Mouse (Mus musculus) c-Kit-positive CD71-positive TER-119-positive erythroid progenitor cells, embryonic 14.5 days (primary cell): ENCODE data around the gene a.

Experiments
- DNase-seq: peaks from one replicate; pipeline ENCODE4 v3.0.0-alpha.2; 2013; ENCODE audit warnings: low spot score

a gene

DNA sequence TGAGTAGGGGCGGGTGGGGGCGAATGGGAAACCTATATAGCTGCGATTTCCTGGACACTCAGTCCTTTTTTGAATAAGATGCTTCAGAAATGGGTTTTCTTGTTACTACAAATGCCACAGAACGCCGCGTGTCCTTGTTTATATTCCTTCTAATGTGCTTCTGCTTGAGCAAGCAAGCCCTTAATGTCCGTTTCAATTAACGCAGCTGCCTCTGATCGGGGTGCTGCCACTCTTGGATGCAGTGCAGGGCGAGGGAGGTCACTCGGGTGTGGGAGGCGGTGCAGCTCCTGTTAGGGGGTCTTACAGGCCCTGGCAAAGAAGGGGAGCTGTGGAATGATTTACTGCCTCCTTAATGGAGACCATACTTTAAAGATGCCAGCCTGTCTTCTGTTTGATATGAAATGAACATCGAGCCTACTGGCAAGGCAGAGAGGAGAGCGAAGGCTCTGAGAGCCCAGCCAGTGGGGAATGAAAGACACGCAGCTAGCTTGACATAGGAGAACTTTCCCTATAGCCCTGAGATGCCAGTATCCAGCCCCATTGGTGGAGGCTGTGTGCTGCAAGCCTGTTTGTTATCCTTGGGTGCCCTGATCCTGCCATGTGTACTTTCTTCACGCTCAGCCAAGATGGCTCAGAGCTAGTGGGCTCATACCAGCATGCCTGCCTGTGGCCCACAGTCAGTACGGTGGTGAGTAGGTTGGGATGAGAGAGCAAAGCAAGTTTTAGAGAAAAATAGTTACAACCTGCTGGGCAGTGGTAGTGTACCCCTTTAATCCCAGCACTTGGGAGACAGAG lies 8.1 kb upstream of the a start:
- no peak for DNase-seq

DNA sequence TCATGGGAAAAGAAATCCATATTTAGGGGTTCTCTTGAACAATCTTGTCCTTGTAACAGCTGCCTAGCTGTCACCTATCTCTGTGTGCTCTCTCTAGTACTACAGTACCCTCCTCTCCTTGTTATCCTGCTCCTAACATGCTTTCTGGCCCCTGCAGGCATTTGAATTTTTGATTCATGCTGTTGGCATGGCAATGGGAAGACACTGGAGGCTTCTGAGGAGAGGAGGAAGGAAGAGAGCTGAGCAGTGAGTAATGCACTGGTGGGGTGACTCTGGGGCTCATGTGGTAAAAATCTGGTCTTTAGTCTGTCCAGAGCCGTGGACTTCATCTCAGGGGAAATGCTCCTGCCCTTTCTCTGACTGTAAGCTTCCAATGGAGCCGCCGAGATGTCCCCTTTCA lies 5.9 kb upstream of the a start:
- no peak for DNase-seq

DNA sequence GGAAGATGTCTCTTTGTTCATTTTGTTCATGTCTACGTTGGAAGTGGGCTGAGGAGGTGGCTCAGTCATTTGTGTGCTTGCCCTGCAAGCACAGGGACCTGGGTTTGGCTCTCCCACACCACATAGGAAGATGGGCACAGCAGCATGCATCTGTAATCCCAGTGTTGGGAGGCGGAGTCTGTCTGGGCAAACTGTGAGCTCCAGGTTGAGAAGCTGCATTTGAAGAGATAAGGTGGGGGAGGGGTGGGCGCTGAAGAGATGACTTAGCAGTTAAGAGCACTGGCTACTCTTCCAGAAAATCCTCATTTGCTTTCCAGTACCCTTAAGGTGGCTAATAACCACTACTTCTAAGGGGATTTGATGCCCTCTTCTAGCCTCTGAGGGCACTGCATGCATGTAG lies 5.0 kb upstream of the a start:
- DNase-seq = peak; percentile 90

DNA sequence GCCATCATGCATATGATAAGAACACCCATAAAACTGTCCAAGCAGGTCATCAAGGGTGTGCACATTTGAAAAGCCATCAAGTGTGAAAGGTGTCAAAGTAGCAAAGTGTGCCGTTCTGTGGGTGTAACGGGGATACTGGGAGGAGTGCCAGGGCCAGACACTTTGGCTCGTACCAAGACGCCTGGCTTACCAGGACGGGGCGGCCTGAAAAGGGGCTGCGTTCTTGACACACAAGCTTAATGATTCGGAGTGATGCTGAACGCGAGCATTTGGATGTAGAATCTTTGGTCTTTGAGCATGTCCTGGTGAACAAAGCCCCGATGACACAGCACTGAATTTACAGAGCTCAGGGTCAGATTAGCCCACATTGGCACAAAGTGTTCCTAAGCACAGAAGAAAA lies 4.4 kb upstream of the a start:
- DNase-seq = no peak

DNA sequence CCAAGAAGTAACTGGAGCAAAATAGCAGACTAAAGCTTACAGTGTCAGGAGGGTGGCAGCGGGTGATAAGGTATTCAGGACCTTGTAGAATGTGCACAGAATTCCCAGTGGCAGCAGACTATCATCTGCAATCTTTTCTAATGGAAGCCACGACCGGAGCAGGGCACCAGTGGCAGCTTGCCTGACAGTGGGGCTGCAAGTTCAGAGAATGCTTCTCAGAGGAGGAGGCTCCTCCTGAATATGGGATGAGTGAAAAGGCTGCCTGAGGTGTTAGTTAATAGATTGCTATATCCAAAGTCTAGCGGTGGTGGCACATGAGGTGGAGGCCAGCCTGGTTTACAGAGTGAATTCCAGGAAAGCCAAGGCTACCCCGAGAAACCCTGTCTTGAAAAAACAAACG lies 1.8 kb upstream of the a start:
- no peak for DNase-seq

DNA sequence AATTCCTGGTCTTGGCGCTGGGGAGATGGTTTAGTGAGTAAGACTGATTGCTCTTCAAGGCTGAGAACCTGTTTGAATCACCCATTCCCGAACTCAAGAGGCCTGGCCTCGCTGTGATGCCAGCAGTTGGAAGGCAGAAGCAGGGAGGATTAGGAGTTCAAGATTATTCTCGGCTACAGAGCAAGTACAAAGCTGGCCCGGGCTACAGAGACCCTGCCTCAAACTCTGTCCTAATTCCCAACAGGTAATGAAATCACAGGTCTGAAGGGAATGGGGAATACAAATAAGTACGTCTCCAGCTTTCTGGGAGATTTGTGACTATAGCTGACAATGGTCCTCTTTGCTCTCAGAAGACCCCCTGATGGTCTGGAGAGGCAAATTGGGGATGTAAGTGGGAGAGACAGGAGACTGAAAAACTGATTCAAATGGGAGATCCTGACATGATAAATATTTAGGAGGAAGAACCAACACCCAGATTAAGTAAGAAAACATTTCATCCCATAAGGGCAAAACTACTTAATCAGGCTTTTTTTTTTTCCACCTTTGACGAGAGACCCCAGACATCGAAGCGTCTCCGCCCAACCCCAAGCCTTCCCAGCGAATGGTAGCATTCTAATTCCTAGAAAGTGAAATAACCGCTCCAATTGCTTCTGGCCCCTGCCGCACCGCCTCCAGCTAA lies 1.1 kb upstream of the a start:
- DNase-seq = no peak

DNA sequence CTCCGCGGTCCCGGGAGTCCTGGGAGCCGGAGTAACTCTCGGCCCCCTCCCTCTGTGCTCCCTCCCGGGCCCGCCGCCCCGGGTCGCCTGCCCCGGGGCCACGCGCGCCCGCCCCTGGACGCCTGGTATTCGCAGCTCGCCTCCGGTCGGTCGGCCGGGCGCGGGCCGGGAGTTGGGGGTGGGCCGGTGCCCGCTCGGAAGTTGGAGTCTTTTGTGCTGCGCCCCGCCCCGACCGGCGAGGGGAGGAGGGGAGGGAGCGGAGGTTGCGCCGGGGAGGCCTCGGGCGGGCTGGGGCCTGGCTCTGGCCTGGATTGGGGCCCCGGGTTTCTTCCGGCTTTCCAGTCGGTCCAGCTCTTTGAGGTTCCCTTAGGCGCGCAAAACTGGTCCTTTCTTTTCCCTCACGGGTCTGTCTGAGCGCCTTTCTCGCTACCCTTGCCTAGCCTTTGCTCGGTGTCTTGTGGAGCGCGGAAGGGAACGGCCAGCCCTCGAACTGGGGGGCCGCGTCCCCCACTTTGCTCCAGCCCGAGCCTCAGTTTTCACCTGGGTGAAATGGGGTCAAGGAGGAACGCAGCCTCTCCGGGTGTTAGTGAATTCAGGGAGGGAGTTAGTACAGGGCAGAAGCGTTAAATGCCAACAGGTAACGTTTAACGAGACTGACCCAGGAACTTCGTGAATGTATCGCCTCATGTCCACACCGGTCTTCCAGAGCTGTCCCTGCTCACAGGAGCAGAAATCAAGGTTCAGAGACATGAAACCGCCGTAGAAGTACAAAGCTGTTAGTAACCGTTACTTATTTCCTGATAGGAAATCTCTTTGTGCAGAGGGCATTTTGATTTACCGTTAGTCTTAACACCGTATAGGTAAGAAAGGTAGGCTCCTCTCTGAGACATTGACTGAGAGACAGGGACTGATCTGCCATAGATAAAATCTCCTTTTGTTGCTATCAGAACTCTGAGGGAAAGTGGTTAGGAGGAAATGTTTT lies 750 bp downstream of the a start:
- peak; percentile 60 for DNase-seq

DNA sequence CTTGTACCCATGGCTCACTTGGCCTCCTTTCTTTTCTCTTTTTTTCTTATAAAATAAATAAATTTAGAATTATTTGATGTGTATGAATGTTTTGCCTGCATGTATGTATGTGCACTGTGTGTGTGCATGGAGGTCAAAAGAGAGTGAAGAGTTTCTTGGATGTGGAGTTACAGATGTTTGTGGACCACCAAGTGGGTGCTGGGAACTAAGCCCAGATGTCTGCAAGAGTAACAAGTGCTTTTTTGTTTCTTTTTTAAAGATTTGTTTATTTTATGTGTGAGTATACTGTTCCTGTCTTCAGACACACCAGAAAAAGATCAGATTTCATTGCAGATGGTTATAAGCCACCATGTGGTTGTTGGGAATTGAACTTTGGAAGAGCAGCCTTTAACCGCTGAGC lies 12.2 kb downstream of the a start:
- no peak for DNase-seq

DNA sequence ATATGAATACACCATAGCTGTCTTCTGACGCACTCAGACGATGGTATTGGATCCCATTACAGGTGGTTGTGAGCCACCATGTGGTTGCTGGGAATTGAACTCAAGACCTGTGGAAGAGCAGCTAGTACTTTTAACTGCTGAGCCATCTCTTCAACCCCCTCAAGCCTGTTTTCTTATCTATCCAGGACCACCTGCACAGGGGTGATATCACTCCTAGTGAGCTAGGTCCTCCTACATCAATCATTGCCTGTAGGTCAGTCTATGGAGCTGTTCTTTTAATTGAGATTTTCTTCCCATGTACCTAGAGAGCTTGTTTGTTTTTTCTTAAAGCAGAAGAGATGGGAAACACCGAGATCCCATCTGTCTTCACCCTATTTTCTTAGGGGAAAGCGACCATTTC lies 12.6 kb downstream of the a start:
- DNase-seq = no peak

DNA sequence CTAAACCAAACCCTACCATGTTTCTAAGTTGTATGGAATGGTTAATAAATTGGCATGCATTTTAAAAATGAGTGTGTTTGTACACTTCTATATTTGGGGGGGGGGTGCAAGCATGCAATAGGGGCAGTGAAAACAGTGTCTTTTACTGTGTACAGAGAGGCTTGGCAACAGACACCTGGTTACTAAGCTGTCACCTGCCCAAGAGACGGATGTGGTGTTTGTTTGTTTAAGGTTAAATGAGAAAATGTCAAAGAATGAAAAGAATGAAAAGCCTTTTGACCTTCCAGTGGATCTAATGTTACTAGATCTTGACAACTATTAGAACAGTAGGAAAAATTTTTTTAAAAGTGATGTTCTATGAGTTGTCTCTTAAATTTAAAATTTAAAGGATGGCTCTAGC lies 16.5 kb downstream of the a start:
- no peak for DNase-seq

DNA sequence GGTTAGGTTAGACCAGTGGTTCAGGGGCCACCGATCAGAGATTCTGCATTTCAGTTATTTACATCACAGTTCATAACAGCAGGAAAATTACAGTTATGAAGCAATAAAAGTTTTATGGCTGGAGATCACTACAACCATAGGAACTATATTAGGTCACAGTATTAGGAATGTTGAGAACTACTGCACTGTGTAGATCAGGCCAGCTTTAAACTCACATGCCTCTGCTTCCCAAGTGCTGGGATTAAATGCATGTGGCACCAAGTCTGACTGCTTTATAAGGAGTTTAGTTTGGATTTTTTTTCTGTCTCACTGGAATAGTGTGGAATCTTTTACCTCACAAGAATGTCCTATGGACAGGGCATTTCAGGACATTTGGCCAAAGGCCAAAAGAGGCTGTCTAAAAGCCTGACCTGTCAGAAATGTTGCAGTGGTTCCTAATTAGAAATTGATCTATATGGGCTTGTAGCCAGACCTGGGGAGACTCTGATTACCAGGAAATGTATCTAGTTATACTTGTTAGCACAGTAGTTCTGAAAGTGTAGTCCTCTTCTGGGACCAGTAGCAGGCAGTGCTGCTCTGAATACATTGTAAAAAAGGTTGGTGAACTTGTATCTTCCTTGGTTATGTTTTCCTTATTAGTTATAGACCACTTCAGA lies 18.0 kb downstream of the a start:
- DNase-seq = no peak

DNA sequence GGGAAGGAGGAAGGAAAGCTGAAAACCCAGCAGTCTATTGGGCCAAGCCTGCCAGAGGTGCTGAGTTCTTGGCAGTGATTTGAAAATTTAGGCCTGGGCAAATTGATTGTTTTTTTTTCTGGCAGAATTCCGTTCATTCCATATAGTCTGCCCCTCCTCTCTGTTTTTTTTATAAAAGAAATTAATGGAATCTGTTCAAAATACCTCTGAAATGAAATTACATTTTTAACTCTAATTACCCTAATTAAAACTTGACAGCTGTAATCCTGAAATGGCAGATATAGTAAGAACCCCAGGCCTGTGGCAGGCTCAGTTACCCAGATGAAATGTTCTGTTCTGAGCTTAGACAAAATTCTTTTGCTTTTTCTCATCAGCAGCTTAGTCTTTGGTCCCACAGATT lies 19.6 kb downstream of the a start:
- no peak for DNase-seq

DNA sequence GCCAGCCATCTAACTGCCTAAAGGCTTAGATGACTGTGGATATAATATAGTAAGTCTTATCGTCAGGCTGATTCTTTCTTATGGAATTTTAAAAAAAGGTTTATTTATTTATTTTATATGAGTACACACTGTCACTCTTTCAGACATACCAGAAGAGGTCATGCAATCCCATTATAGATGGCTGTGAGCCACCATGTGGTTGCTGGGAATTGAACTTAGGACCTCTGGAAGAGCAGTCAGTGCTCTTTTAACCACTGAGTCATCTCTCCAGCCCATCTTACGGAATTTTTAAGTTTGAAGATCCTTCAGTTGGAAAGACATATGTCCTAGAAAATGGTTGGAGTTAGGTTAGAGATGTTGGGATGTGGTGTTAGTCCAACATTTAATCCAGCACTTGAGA lies 22.2 kb downstream of the a start:
- DNase-seq = no peak

DNA sequence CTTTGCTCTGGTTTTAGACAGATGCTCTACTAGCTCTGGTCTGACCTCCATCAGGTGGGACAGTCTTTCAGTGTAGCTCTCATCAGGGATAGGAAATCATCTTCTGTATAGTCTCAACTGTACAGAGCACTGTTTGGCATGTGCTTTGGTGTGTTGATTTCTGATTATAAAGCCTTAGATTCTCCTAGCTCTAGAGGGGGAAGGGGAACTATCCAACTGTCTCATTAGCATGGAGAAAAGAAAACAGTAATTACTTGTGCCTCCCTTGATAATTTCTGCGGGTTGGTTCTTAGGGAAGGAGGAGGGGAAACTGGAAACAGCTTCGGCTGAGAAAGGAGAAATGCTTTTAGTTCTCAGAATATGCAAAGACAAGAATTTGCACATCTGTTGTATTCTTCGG lies 25.9 kb downstream of the a start:
- DNase-seq = no peak

DNA sequence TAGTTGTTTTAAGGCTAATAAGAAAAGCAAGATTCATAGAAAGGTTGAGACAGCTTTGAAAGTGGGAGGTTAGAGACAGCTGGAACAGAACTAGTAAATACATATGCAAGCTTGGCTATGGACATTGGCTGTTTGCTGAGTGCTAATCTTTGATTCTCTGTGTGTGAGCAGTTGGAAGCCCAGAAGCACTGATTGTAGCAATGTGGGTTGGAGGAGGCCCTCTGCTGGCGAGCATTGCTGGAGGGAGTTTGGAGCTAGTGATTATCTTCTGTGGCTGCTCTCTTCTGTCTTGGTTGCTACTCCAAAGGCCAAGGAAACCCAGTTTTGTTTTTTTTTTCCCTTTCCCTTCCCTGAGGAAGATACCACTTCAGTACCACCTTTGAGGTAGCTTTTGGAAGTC lies 26.6 kb downstream of the a start:
- DNase-seq = no peak

DNA sequence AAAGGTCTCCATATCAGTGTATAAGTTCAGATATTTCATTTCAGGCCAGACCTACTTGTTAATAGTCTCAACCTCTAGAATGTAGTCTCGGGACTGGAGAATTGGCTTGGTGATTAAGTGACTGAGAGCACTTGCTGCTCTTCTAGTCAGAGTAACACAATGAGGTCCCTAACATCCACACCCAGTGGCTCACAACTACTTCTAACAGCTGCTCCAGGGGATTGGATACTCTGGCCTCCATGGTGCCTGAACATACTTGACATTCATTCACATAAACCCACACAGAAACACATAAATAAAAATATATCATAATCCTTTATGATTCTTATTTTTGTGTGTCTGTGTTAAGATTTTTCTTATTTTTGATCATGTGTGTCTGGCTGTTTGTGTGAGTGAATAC lies 27.4 kb downstream of the a start:
- no peak for DNase-seq

DNA sequence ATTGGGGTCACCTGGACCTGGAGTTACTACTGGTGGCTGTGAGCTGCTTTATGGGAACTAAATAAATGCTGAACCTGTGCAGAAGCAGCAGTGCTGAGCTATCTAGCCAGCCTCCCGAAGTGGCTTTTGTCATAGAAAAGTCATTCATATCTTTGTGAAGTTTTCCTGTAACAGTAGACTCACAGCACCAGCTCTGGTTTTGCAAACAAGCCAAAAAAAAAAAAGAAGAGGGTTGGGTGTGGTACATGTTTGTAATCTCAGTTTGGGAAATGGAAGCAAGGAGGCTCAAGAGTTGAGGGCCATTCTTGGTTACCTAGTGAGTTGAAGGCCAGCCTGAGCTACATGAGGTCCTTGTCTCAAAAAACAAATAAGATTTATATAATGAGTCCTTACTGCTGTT lies 29.1 kb downstream of the a start:
- DNase-seq = no peak

DNA sequence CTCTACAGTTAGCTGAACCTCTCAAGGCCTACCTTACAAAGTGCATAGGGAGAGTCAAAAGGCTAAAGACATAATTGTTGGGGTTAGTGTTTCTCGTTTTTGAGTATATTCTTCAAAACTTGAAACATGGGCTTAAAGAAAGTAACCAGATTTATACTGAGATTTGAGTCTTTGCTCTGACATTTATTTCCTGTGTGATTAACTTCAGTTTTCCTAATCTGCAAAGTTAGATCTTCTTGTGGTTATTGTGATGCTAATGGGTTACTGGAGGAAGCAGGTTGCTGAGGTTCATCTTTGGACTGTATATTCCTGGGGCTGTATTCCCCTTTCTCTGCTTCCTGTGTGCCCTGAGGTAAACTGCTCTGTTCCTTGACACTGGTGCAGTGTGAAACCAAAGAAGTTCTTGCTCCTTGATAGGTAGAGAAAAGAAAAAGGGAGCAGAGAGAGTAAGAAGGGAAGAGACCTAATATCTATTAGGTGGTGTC lies 34.9 kb downstream of the a start:
- no peak for DNase-seq

DNA sequence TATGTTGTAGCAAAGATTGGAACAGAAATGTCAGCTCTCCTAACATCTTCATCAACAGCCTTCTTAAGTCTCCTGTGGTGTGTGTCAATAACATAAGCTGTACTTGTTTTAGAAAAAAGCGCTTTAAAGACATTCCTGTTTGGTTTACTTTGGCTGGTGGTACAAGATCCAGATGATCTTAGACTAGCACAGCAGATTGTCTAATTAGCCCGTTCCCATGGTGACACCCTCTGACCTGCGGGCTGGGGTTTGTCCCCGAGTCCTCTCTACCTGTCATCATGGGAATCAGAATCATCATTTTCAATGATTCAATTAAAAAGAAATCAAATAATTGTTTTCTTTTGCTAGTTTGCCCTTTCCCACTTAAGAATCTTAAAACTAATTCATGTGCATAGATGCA lies 36.3 kb downstream of the a start:
- no peak for DNase-seq

DNA sequence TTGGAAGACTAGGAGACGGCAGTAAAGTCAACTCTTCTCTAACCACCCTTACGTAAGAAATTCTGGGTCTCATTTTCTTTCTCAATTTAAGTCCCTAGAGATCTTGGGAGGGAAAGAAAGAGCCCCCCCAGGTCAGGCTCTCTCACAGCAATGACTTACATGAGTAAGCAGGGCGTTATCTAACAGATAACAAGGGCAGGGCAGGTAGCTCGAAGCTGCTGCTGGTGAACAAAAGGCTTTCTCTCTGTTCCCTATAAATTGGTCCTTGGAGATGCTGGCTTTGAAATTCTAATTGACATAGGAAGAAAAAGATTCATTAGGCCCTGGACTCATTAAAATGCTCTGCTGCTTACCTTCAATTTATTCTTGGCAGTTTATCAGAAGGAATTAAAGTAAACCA lies 41.3 kb downstream of the a start:
- peak; percentile 19 for DNase-seq

DNA sequence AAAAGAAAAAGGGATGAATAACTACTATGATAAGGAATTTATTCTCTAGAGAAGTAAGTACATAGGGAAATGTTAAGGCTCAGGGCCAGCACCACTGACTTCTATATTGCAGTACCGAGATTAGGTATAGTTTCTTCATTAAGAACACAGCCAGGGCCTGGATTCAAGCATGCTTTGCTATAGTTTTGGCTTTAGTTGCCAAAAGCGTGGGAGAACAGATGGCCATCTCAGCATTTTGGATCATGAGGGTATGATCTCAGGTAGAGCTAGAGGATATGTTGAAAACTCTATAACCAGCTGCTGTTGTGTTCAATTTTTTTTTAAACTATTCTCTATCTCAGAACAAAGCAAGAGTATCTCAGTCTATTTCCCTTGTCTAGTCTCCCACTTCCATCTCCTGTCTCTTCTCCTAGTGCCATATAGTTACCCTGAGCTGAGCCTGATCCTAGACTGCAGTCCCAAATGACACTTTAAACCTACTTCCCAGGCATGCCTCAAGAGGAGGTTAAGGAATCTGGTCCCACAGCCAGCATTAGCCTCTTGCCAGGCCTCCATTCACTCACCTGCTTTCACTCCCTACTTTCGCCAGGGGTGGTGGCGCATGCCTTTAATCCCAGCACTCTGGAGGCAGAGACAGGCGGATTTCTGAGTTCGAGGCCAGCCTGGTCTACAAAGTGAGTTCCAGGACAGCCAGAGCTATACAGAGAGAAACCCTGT lies 43.1 kb downstream of the a start:
- no peak for DNase-seq
